Mouse (Mus musculus) CH12.LX (cell line): ENCODE results near the gene Thap7. TPM values are rescaled to one million over a fixed set of nuclear protein-coding genes. Genes with fewer than 3 reads are reported as not detected.

Experiments
- DNase-seq: peaks from one replicate; pipeline ENCODE4 v3.0.0-alpha.2; 2013; ENCODE audit errors: extremely low read depth
- H3K27ac ChIP-seq: 2 replicates; pipeline ENCODE4 v1.5.1; 2012; ENCODE audit warnings: low read depth, mild to moderate bottlenecking, control low read depth, moderate library complexity; ENCODE audit not compliant: insufficient read depth
- H3K27me3 ChIP-seq: replicated peaks from 2 replicates; pipeline ENCODE3; 2012; ENCODE audit warnings: inconsistent platforms
- H3K36me3 ChIP-seq, 2 experiments: replicated peaks in 1 of 2; 2 replicates each; pipeline versions ENCODE3 to v1.6.1; 2012; ENCODE audit warnings: inconsistent platforms in 1 of 2, low read length in 1 of 2, mild to moderate bottlenecking in 1 of 2, mixed read lengths in 1 of 2, moderate library complexity in 1 of 2; ENCODE audit not compliant: control insufficient read depth in 1 of 2, insufficient read depth in 1 of 2
- H3K4me1 ChIP-seq, 2 experiments: 2 replicates each; pipeline ENCODE4 v1.6.1; 2012; ENCODE audit warnings: inconsistent platforms in 1 of 2, moderate library complexity in 1 of 2; ENCODE audit not compliant: insufficient read depth in 2 of 2, control insufficient read depth in 1 of 2
- H3K4me2 ChIP-seq: 2 replicates; pipeline ENCODE4 v1.6.1; 2012; ENCODE audit warnings: low read depth, mild to moderate bottlenecking, control low read depth; ENCODE audit not compliant: poor library complexity, insufficient read depth, severe bottlenecking
- H3K4me3 ChIP-seq, 3 experiments: fragments of 150-350 bp in 1 of 3; sonication (generic) in 1 of 3; replicated peaks in 1 of 3; 2 replicates each; pipeline versions ENCODE3 to v1.5.1; 2011 to 2012; ENCODE audit warnings: low read depth in 2 of 3, low read length in 2 of 3, mild to moderate bottlenecking in 2 of 3, moderate library complexity in 2 of 3, control low read depth in 1 of 3, improper control_type of control experiment in 1 of 3, inconsistent platforms in 1 of 3, mixed read lengths in 1 of 3; ENCODE audit not compliant: poor library complexity in 1 of 3
- H3K79me2 ChIP-seq: replicated peaks from 2 replicates; pipeline ENCODE4 v1.6.1; 2012; ENCODE audit warnings: mild to moderate bottlenecking, moderate library complexity; ENCODE audit not compliant: control insufficient read depth, poor library complexity, insufficient read depth, severe bottlenecking; ENCODE audit errors: extremely low read depth
- H3K9ac ChIP-seq: 2 replicates; pipeline ENCODE4 v1.6.1; 2012; ENCODE audit warnings: low read depth, mild to moderate bottlenecking, control low read depth, moderate library complexity; ENCODE audit not compliant: insufficient read depth
- H3K9me3 ChIP-seq: replicated peaks from 2 replicates; pipeline ENCODE3; 2012; ENCODE audit warnings: low read length, inconsistent platforms, mixed read lengths
- BHLHE40 ChIP-seq: IDR thresholded peaks from 2 replicates; pipeline ENCODE4 v1.6.1; 2011; ENCODE audit warnings: mild to moderate bottlenecking, low read depth, low read length, improper control_type of control experiment
- CHD1 ChIP-seq: IDR thresholded peaks from 2 replicates; pipeline ENCODE4 v1.6.1; 2012; ENCODE audit warnings: low read depth, low read length, improper control_type of control experiment, inconsistent platforms
- CTCF ChIP-seq, 2 experiments: IDR thresholded peaks in 1 of 2; conservative IDR thresholded peaks in 1 of 2; 2 replicates each; pipeline ENCODE4 v1.5.1; 2011 to 2012; ENCODE audit warnings: low read depth in 2 of 2, low read length in 2 of 2, improper control_type of control experiment in 1 of 2, inconsistent platforms in 1 of 2, mild to moderate bottlenecking in 1 of 2, moderate library complexity in 1 of 2
- ELF1 ChIP-seq: IDR thresholded peaks from 2 replicates; pipeline ENCODE4 v1.6.1; 2014; ENCODE audit warnings: low read depth, mild to moderate bottlenecking, inconsistent platforms, low read length, improper control_type of control experiment
- EP300 ChIP-seq: IDR thresholded peaks from 2 replicates; pipeline ENCODE4 v1.6.1; 2011; ENCODE audit warnings: low read length, improper control_type of control experiment
- ETS1 ChIP-seq: conservative IDR thresholded peaks from 2 replicates; pipeline ENCODE4 v1.6.1; 2012; ENCODE audit warnings: low read depth, mild to moderate bottlenecking, inconsistent platforms, low read length, improper control_type of control experiment, moderate library complexity
- GABPA ChIP-seq: IDR thresholded peaks from 2 replicates; pipeline ENCODE4 v1.6.1; 2012; ENCODE audit warnings: low read depth, low read length, improper control_type of control experiment, inconsistent platforms; ENCODE audit not compliant: insufficient replicate concordance
- HCFC1 ChIP-seq: IDR thresholded peaks from 2 replicates; pipeline ENCODE4 v1.6.1; 2012; ENCODE audit warnings: low read depth, mild to moderate bottlenecking, inconsistent platforms, low read length, improper control_type of control experiment
- IRF4 ChIP-seq: IDR thresholded peaks from 2 replicates; pipeline ENCODE4 v1.6.1; 2014; ENCODE audit warnings: low read depth, mild to moderate bottlenecking, inconsistent platforms, low read length, improper control_type of control experiment
- JUN ChIP-seq: IDR thresholded peaks from 2 replicates; pipeline ENCODE4 v1.6.1; 2011; ENCODE audit warnings: low read depth, mild to moderate bottlenecking, low read length, improper control_type of control experiment, moderate library complexity; ENCODE audit not compliant: insufficient read depth
- JUND ChIP-seq: conservative IDR thresholded peaks from 2 replicates; pipeline ENCODE4 v1.6.1; 2011; ENCODE audit warnings: low read depth, low read length, improper control_type of control experiment
- MAX ChIP-seq: IDR thresholded peaks from 2 replicates; pipeline ENCODE4 v1.6.1; 2011; ENCODE audit warnings: low read length, improper control_type of control experiment
- MEF2A ChIP-seq: IDR thresholded peaks from 2 replicates; pipeline ENCODE4 v1.6.1; 2014; ENCODE audit warnings: low read depth, mild to moderate bottlenecking, inconsistent platforms, low read length, improper control_type of control experiment, borderline replicate concordance
- MXI1 ChIP-seq: IDR thresholded peaks from 2 replicates; pipeline ENCODE4 v1.6.1; 2011; ENCODE audit warnings: mild to moderate bottlenecking, low read depth, low read length, improper control_type of control experiment
- MYC ChIP-seq: IDR thresholded peaks from 2 replicates; pipeline ENCODE4 v1.6.1; 2011; ENCODE audit warnings: low read depth, mild to moderate bottlenecking, improper control_type of control experiment, low read length
- NELFE ChIP-seq: IDR thresholded peaks from 2 replicates; pipeline ENCODE4 v1.6.1; 2011; ENCODE audit warnings: low read depth, low read length, improper control_type of control experiment
- POLR2AphosphoS2 ChIP-seq: IDR thresholded peaks from 2 replicates; pipeline ENCODE4 v1.6.1; 2011; ENCODE audit warnings: low read depth, low read length, improper control_type of control experiment
- RAD21 ChIP-seq: IDR thresholded peaks from 2 replicates; pipeline ENCODE4 v1.6.1; 2011; ENCODE audit warnings: low read depth, mild to moderate bottlenecking, low read length, improper control_type of control experiment, moderate library complexity
- SIN3A ChIP-seq: IDR thresholded peaks from 2 replicates; pipeline ENCODE4 v1.6.1; 2012; ENCODE audit warnings: low read length, improper control_type of control experiment, inconsistent platforms
- TBP ChIP-seq: conservative IDR thresholded peaks from 2 replicates; pipeline ENCODE4 v1.6.1; 2011; ENCODE audit warnings: low read depth, low read length, improper control_type of control experiment
- TCF12 ChIP-seq: IDR thresholded peaks from 2 replicates; pipeline ENCODE4 v1.6.1; 2014; ENCODE audit warnings: low read depth, mild to moderate bottlenecking, inconsistent platforms, low read length, improper control_type of control experiment
- UBTF ChIP-seq: IDR thresholded peaks from 2 replicates; pipeline ENCODE4 v1.6.1; 2012; ENCODE audit warnings: low read depth, mild to moderate bottlenecking, inconsistent platforms, low read length, improper control_type of control experiment, moderate library complexity
- ZKSCAN1 ChIP-seq: IDR thresholded peaks from 2 replicates; pipeline ENCODE4 v1.6.1; 2012; ENCODE audit warnings: low read depth, inconsistent platforms, low read length, improper control_type of control experiment, borderline replicate concordance
- dilution Hi-C: fragments of 300-500 bp; cut with MboI; formaldehyde crosslinking; loops from 2 replicates; pipeline ENCODE4 v1.14.3; 2020; ENCODE audit warnings: low sequenced_read_pairs; ENCODE audit not compliant: extremely low pct_unique_long_range_greater_than_20kb, extremely low pct_ligation_motif_present
- in situ Hi-C: fragments of 300-500 bp; cut with MboI; formaldehyde crosslinking; loops from 3 replicates; pipeline ENCODE4 v1.14.3; 2019; ENCODE audit warnings: low sequenced_read_pairs, low pct_ligation_motif_present, low pct_unique_long_range_greater_than_20kb, mixed read lengths
- polyA plus RNA-seq: library from polyadenylated mRNA; unstranded; fragments of >175 nt; gene quantifications from 2 replicates; pipeline ENCODE4 v1.2.1, GENCODE M21; 2012; ENCODE audit warnings: low read depth; ENCODE audit not compliant: insufficient read length
- total RNA-seq, 2 experiments: library from RNA; depleted of rRNA; stranded (reverse); fragments of 300-350 nt in 1 of 2; fragments of >200 nt in 1 of 2; gene quantifications; 2 replicates each; pipeline ENCODE4 v1.2.3; 2012 to 2014

Thap7 gene
- total and polyA plus RNA-seq, 3 experiments, result 64.3 to 83.3 (median 79.4) TPM

GRCm38 (mm10) chr16:17564221-17564620 lies 33.3 kb upstream of the Thap7 start:
- Histone ChIP-seq H3K9ac (no peak overlapping the region), H3K27me3 (peaks cover 91% of the 10 kb centered on the region), H3K9me3 (no peaks in the 10 kb centered on the region), H3K4me2 (no peak overlapping the region), H3K36me3 (no peaks in the 10 kb centered on the region), H3K27ac (no peak overlapping the region), H3K4me1 (no peaks in the 10 kb centered on the region; a peak in 1 of 4 replicates), H3K4me3 (no peak overlapping the region), H3K79me2 (no peaks in the 10 kb centered on the region)
- dilution Hi-C loops (no loop called here), in situ Hi-C loops (no loop called here)
- no peak for DNase-seq
- TF ChIP-seq ETS1, result no peak
- TF ChIP-seq IRF4, result no peak
- no peak for TF ChIP-seq GABPA
- TF ChIP-seq MEF2A, result no peak
- TF ChIP-seq MXI1, result no peak
- no peak for TF ChIP-seq CTCF (conservative IDR thresholded peaks at IDR 0.05 in 1 of 2, IDR thresholded peaks at IDR 0.05 in 1 of 2; ENCODE audit: low read depth in 2 of 2, low read length in 2 of 2)
- no peak for TF ChIP-seq JUN
- TF ChIP-seq TBP, result no peak
- no peak for TF ChIP-seq BHLHE40
- TF ChIP-seq HCFC1, result no peak
- TF ChIP-seq CHD1, result no peak
- no peak for TF ChIP-seq UBTF

GRCm38 (mm10) chr16:17563580-17563979 lies 32.6 kb upstream of the Thap7 start:
- peaks cover 3% of the 10 kb centered on the region in 2 experiments; a peak in 3 of 4 replicates for H3K4me1 ChIP-seq
- no peaks in the 10 kb centered on the region for H3K9me3 ChIP-seq
- no peak overlapping the region for H3K9ac ChIP-seq
- DNase-seq, result no peak
- H3K27ac ChIP-seq, result no peak overlapping the region
- dilution Hi-C loops (no loop called here), in situ Hi-C loops (no loop called here)
- no peak overlapping the region for H3K4me2 ChIP-seq
- TF ChIP-seq MAX (no peak), SIN3A (no peak), RAD21 (no peak), GABPA (no peak), JUND (no peak), CHD1 (no peak), NELFE (no peak), ZKSCAN1 (no peak), EP300 (no peak), CTCF (conservative IDR thresholded peaks at IDR 0.05 in 1 of 2, IDR thresholded peaks at IDR 0.05 in 1 of 2; ENCODE audit: low read depth in 2 of 2, low read length in 2 of 2) (no peak), MEF2A (no peak), ELF1 (no peak), MYC (no peak), HCFC1 (no peak), TCF12 (no peak), POLR2AphosphoS2 (no peak)
- H3K4me3 ChIP-seq, result no peak overlapping the region
- H3K27me3 ChIP-seq, result peaks cover 92% of the 10 kb centered on the region
- H3K36me3 ChIP-seq, result no peaks in the 10 kb centered on the region
- H3K79me2 ChIP-seq, result no peaks in the 10 kb centered on the region
